Comparison of ENCODE assay signal across 21 mouse cellular contexts in genomic region chr1:192814700-192815099, GRCm38 (mm10). TPM values are rescaled to one million over a fixed set of nuclear protein-coding genes. Genes with fewer than 3 reads are reported as not detected.
A peak's percentile ranks its signal among the peaks of the same experiment; 100 is the strongest.
DNase-seq lines count a peak whose midpoint lies in the region; ATAC-seq lines count a peak whose summit lies in the region.
"Had no signal": no experiment of that assay in that cellular context is flagged by ENCODE, and none has a peak within 500 bp of the region (broad histone marks: within the 10 kb centered on the region; RNA-seq: fewer than 3 reads in every experiment).

No protein-coding gene starts in this region.

- no peak for ATAC-seq in embryonic facial prominence, embryonic 13.5 days (ENCODE audit: insufficient number of reproducible peaks, insufficient read depth, low FRiP score, low TSS enrichment, low read depth)
- ATAC-seq in limb, embryonic 13.5 days (ENCODE audit: low FRiP score, low read depth) = no peak
- ATAC-seq: activated CD4-positive, CD25-positive, alpha-beta regulatory T cell, adult 4 months; liver, embryonic 12.5 days had no signal

- 11% methylated on average over 3 of the region's 3 CpGs for WGBS in embryonic facial prominence, embryonic 13.5 days
- 15% methylated on average over 3 of the region's 3 CpGs for WGBS in limb, embryonic 13.5 days

- H3K4me1 ChIP-seq in embryonic facial prominence, embryonic 13.5 days = peaks cover 35% of the 10 kb centered on the region
- H3K4me1 ChIP-seq in limb, embryonic 13.5 days = peaks cover 23% of the 10 kb centered on the region
- H3K4me1 ChIP-seq: liver, embryonic 12.5 days had no signal

- no peak overlapping the region for H3K4me3 ChIP-seq in embryonic facial prominence, embryonic 13.5 days
- H3K4me3 ChIP-seq in limb, embryonic 13.5 days = no peak overlapping the region
- H3K4me3 ChIP-seq: gastrocnemius, adult 2 months; kidney, embryonic 15.5 days; liver, embryonic 12.5 days had no signal

- H3K36me3 ChIP-seq in embryonic facial prominence, embryonic 13.5 days = no peaks in the 10 kb centered on the region
- no peaks in the 10 kb centered on the region for H3K36me3 ChIP-seq in limb, embryonic 13.5 days
- H3K36me3 ChIP-seq: kidney, embryonic 15.5 days; liver, embryonic 12.5 days had no signal

- no peaks in the 10 kb centered on the region for H3K27me3 ChIP-seq in embryonic facial prominence, embryonic 13.5 days
- no peaks in the 10 kb centered on the region for H3K27me3 ChIP-seq in limb, embryonic 13.5 days
- H3K27me3 ChIP-seq: kidney, embryonic 15.5 days; liver, embryonic 12.5 days had no signal

- DNase-seq in embryo, embryonic 10 days (ENCODE audit: low spot score) = peak; percentile 87
- DNase-seq in embryo, embryonic 10.5 days (ENCODE audit: low spot score) = peak; percentile 66
- DNase-seq in frontal cortex, postnatal 36 days (ENCODE audit: low spot score in 2 of 2) = no peak
- DNase-seq in neural tube, embryonic 10.5 days (ENCODE audit: extremely low spot score, low spot score) = no peak
- no peak for DNase-seq in Muller cell, postnatal 12 days (ENCODE audit: inconsistent ontology term)
- DNase-seq: adrenal gland, adult 8-10 months; cerebellum, adult 11-12 months; cerebellum, postnatal 14 days; gastrocnemius, adult 2 months; kidney, adult 11 months; kidney, postnatal 4 days; lung, adult 18-20 months; lung, postnatal 10 days; thymus, postnatal 25 days had no signal

- H3K27ac ChIP-seq in embryonic facial prominence, embryonic 13.5 days = peak overlapping the region; percentile 82
- peak overlapping the region; percentile 34; the same call in 1 of the 2 replicates for H3K27ac ChIP-seq in limb, embryonic 13.5 days
- H3K27ac ChIP-seq: gastrocnemius, adult 2 months; kidney, embryonic 15.5 days; liver, embryonic 12.5 days had no signal

- no peak overlapping the region for H3K4me2 ChIP-seq in embryonic facial prominence, embryonic 13.5 days
- no peak overlapping the region for H3K4me2 ChIP-seq in limb, embryonic 13.5 days (replicated peaks)
- H3K4me2 ChIP-seq: heart, embryonic 11.5 days; kidney, embryonic 15.5 days; liver, embryonic 12.5 days; midbrain, embryonic 11.5 days had no signal

- H3K9me3 ChIP-seq in embryonic facial prominence, embryonic 13.5 days = no peaks in the 10 kb centered on the region
- H3K9me3 ChIP-seq in limb, embryonic 13.5 days = no peaks in the 10 kb centered on the region
- H3K9me3 ChIP-seq: kidney, embryonic 15.5 days; liver, embryonic 12.5 days had no signal

- no peak overlapping the region for H3K9ac ChIP-seq in embryonic facial prominence, embryonic 13.5 days
- H3K9ac ChIP-seq in limb, embryonic 13.5 days = no peak overlapping the region
- H3K9ac ChIP-seq: kidney, embryonic 15.5 days; liver, embryonic 12.5 days had no signal

RNA-seq across cellular contexts. Expression of gene Sertad4, which starts 40.9 kb away (rescaled TPM):
- polyA plus RNA-seq in embryonic facial prominence, embryonic 13.5 days (2015; fragmentation: Nextera tagmentation; extraction: Ambion mirVana) = 70.8 and 71.4 TPM in 2 replicates
- polyA plus RNA-seq in limb, embryonic 13.5 days (2015; fragmentation: Nextera tagmentation; extraction: Ambion mirVana) = 65.4 and 75.3 TPM in 2 replicates
- polyA plus RNA-seq: activated CD4-positive, CD25-positive, alpha-beta regulatory T cell, adult 4 months had no signal

RNA-seq across cellular contexts. Expression of gene Hhat, which starts 43.7 kb away (rescaled TPM):
- polyA plus RNA-seq in embryonic facial prominence, embryonic 13.5 days (2015; fragmentation: Nextera tagmentation; extraction: Ambion mirVana) = 9.0 and 9.8 TPM in 2 replicates
- polyA plus RNA-seq in limb, embryonic 13.5 days (2015; fragmentation: Nextera tagmentation; extraction: Ambion mirVana) = 10.3 and 10.6 TPM in 2 replicates

Comparison
In these comparisons a context has a peak if more than half of its experiments do, and no peak if none do; other contexts are left out.
1. DNase-seq: peak in embryo, embryonic 10 days (single experiment) and embryo, embryonic 10.5 days (single experiment); none in frontal cortex, postnatal 36 days (0 of 2), neural tube, embryonic 10.5 days (single experiment) and Muller cell, postnatal 12 days (single experiment).